Mouse (Mus musculus): ENCODE data around the gene Smtnl1.
"Not testable (repeated sequence)": the region's sequence is repeated elsewhere in the genome, so short reads cannot be mapped to it uniquely, and the experiment has no call there.

Smtnl1 gene

DNA sequence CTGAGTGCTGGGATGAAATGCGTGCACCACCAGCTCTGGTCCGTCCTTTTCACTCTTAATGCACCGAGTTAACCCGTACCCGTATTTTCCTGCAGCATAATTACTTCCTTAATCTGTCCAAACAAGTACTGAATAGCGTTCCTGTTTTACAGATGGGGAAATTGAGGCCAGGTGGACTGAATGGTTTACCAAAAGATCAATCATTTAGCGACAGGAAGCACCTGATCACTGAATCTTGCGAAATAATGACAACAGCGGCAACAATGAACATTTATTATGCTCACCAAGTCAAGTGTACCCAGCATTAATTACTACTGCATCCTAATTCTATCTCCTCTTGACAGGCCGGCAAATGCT, 16.1 kb upstream of the Smtnl1 start, which contains the start of gene Slc43a1:
Gene Slc43a1 (plus strand): TSS at position 258 of the 357 bp plus-strand sequence.
- peak; percentile 29 for DNase-seq (ENCODE audit: extremely low read depth, low read depth)

DNA sequence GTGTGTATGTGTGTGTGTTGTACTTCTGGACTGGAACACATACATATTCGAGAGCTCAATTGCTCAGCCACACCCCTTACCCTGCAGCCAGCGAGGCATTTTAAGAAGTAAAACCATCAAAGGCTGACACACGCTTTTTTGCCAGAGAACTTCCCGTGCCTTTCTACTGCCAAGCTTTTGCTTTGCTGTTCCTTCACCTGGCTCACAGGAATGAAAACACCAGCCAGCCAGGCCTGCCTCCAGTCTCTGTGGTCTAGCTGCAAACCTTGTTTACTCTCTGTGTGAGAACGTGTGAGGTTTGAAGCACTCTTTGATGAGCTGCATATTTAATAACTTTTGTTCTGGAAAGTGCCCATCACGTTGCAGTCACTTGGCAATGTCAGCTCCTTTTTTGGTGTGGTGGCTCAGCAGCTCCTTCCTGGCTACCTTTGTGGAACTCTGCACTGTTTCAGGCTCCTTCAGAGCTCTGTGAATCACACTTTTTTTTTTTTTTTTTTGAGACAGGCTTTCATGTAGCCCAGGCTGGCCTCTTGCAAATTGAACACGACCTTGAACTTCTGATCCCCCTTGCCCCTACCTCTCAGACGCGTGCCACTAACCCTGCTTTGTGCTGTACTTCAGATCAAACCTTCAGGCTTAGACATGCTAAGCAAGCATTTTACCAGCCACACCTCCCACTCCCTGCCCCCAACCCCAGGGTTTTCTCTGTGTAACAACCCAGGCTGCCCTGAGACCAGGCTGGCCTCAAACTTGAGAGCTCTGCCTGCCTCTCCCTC, 15.6 kb upstream of the Smtnl1 start:
- DNase-seq (ENCODE audit: extremely low read depth, low read depth): no peak

DNA sequence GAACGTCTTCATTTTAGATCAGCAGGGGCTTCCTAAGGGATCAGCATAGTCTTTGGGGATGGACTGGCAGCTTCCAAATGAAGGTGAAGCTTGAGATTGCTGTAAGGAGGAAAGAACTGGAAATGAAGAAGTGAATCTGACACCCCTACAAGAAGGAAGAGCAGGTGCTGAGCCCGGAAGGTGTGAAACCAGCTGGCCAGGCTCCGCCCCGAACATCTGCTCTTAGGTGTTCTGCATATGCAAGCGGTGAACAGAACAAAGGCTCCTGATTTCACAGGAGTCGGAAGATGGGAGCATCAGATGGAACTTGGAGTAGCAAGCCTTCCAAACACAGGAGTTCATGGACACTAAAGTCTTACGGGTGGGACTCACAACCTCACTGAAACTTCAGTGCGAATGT, 14.7 kb upstream of the Smtnl1 start:
- DNase-seq (ENCODE audit: extremely low read depth, low read depth): no peak

DNA sequence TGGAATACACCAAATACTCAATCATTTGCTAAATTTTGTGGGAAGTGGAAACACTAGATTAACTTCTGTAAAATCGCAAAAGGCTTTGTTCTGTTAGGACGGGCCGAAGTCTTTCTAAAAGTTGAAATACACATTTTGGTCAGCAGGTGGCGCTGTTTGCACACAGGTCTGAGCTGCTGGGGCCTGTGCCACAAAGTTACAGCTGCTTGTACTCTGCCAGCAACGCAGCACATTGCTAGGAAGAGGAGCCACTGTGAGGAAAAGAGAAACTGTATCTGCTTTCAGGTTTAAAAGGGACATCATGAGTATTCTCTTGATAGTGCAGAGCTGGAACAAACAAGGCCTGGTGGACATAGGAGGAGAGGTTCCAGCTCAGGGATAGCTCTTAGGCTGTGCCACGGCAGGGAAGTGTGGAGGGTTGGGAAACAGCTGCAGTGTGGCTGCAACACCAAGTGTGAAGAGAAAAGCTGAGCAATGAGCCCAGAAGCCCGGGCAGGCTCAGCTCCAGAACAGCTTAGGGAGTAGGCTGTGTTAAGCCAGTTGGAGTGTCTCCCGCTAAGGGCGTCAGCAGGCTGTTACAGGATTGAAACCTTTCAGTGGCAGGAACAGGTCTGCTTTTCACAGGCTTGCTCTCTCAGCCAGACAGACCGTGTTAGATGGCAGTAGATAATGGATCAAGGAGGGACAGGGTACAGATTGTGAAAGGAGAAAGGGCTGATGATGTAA, 9.4 kb upstream of the Smtnl1 start:
- DNase-seq (ENCODE audit: extremely low read depth, low read depth): peak; percentile 75

DNA sequence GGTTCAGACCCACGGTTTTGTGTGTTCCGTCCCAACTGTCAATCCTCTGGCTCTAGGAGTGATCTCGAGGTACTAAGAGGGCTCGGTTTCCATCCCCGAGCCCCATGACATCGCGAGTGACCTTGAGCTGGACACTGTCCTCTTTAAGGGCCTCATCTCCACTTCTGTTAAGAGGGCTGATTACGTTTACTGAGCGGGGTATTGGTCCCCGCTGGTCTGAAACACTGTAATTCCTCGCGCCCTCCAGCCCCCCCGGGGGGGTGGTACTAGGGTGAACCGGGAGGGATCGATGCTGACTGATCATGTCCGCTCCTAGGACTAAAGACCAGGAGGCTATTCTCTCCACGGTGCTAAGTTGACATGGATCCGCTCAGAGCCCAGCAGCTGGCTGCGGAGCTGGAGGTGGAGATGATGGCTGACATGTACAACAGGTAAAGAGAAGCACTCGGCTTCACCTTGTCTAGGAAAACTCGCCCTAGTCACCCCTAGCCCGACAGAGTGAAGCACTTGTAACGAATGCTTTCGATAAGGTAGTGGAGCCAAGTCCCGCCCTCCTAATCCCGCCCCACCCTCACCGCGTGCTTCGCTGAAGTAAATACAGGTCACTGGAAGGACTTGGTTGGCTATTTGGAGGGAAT, 5.0 kb upstream of the Smtnl1 start:
- DNase-seq (ENCODE audit: extremely low read depth, low read depth): peak; percentile 50

DNA sequence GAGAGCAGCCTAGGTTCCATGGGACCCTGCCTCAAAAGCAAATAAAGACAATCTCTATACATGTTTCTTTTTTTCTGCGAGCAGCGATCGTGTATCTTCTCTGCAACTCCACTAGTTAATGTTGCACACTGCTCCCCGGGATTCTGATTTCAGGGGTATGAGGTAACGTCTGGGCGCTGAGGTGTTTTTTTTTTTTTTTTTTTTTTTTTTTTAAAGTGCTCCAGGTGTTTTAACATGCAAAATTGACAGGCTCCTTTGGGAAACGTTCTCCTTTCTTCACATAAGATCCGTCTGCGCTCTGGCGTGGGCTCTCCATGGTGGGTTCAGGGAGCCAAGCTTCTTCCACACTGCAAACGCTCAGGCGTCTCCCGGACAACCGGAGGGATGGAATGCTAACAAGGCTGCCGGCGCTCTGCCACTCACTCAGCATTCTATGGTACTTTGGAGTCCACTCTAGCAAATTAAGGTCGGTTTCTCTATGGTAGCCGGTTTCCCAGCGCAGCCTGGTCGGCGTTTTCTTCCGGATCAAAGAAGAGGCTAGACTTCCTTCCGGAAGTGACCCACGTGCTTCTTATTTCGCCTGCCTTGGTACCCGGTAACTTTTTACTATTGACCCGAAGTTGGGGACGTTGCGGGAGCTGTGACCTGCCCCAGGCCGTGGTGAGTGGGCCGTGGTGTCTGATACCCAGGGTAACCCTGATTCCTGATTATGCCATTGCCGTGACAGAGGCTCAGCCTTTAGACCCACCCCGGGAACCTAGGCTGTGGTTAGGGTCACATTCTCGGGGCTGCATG, 4.2 kb upstream of the Smtnl1 start, which contains the start of gene Timm10:
Gene Timm10 (plus strand): TSS at position 510 of the 795 bp plus-strand sequence.
- DNase-seq (ENCODE audit: extremely low read depth, low read depth): peak; percentile 92

DNA sequence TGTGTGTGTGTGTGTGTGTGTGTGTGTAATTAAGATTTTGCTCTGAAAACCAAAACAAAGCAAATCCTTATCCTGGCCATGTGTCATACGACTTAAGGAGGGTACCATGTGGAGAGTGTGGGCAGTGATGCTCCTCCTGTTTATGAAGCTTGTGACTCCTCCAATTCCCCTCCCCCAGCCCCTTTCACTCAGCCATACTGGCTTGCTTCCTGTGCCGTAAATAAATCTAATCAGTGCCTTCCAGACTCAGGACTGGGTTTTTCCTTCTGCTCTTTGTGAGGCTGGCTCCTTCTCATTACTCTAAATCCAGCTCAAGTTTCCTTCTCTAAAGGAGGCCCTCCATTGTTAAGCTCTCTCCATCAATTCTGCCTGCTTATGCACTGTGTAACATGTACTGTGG, 785 bp upstream of the Smtnl1 start:
- DNase-seq (ENCODE audit: extremely low read depth, low read depth): no peak

DNA sequence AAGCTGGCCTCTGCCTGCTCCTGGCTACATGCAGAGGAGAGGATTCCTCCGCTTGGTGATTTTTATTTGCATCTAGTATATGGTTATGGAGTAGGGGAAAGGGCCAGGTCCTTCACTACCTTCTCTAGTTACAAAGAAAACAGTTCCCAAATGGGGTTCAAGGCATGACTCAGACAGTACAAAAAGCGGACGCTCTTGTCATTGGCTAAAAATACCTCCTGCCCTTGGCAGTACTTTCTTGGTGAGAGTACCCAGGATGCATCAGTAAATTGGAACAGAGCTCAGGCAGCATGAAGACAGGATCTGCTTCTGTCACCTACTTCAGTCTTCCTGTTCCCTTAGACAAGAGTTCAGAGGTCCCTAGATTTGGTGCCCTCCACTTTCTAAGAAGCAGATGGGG, 2.6 kb downstream of the Smtnl1 start:
- DNase-seq (ENCODE audit: extremely low read depth, low read depth): no peak

DNA sequence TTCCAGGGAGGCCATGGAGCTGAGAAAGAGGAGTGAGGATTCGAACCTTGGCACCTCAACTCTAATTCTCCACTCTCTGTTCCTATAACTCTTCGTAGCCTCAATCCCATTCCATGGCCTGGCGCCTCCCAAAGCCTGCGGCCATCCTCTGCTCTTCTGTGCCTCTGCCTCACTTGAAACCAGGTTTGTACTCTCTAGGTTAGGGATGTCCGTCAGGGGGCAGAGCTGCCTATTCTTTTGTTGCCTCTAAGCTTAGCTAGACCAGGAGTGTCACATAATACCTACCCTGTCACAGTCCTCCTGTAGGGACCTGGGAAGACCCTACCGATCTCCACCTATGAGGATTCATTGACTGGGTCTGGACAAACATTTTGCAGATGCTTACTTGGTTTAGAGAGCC, 9.8 kb downstream of the Smtnl1 start:
- DNase-seq (ENCODE audit: extremely low read depth, low read depth): no peak

DNA sequence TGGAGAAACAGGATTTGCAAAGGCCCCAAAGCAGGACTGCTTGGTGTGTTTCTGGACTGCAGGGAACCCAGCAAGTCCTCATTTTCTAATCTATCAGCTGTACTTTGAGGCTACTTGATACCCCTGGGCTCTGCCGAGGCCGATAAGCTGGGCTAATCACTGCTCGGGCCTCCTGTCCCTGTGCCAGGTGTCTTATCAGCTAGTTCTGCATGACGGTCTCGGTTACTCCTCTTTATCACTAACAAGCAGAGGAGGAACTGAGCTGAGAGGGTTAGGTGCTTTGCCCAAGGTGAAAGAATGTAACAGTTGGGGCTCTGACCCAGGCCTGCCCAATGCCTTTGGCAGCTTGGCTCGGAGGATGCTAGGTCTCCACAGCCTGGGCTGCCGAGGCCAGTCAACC, 10.6 kb downstream of the Smtnl1 start:
- peak; percentile 97 for DNase-seq (ENCODE audit: extremely low read depth, low read depth)

DNA sequence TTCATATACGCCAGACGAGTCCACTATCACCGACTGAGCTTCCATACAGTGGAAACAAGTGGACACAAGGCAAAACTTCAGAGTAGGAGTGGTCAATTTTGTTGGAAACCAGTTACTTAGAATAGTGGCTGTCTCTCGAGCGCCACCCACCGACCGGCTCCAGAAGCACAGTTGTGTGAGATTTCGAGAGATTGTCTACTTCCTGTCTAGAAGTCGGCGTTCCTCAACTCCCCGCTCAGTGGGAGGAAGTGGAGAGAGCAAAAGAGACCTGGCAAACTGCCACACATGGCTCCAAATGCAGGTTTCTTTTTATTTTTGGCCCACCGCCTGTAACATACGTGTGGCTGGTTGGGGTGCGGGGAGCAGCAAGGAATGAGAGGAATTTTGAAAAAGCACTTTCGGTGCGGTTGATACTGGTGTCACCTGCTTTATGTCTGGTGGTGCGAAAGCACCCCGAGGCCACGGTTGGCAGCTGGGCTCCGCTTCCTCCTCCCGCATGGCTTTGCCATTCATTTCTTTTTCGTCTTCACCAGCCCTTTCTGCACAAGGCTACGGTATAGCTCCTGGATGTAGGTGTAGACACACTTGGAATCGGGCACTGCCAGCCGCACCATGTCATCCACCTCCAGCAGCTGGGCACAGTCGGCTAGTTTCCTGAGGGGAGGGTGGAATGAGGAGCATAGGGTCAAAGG, 11.4 kb downstream of the Smtnl1 start:
- DNase-seq (ENCODE audit: extremely low read depth, low read depth): peak; percentile 92

DNA sequence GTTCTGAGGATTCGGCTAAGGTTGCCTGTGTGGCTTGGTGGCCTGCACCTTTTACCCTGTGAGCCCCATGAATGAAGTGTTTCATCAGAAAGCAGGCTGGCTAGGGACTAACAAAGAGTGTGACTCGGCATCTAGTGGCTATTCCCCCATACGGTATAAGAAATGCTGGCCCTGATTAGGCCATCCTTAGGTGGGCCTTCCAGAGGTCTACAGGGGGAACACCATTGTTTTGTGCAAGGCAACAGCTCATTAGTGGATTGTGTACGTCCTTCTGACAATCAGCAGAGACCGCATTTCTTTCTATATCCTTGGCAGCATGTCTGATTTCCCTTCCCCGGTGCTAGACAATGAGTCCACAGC, 11.9 kb downstream of the Smtnl1 start:
- no peak for DNase-seq (ENCODE audit: extremely low read depth, low read depth)

DNA sequence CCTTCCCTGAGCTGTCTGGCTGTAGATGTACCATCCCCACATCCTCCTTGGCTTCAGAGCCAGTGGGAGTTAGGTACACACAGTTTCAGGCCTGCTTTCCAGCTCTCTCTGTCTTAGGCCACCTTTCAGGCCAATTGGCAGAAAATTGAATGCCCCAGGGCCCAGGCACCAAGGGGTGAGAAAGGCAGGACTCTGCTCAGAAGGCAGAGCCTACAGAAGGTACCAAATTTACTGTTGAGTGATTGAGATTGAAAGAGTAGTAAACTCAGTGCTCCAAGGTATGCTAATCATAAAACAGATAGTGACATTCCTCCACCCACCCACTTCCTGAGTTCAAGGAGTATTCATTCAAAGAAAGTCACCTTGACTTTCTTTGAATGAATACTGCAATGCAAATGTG, 13.1 kb downstream of the Smtnl1 start:
- no peak for DNase-seq (ENCODE audit: extremely low read depth, low read depth)

DNA sequence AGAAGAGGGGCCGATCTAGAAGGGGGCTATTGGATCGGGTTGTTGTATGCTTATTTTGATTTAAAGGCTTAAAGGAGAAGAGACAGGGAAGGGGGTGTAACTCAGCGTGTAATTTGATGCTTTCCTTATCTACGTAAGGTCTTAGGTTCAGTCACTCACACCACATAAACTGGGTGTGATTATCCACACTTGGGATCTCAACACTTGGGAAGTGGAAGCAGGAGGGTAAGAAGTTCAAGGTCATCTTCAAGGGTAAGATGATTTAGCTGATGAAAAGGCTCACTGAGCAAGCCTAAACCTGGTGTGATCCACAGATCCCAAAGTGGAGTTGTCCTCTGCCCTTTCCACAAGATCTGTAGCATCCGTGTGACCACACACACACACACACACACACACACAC, 15.9 kb downstream of the Smtnl1 start:
- DNase-seq (ENCODE audit: extremely low read depth, low read depth): no peak

DNA sequence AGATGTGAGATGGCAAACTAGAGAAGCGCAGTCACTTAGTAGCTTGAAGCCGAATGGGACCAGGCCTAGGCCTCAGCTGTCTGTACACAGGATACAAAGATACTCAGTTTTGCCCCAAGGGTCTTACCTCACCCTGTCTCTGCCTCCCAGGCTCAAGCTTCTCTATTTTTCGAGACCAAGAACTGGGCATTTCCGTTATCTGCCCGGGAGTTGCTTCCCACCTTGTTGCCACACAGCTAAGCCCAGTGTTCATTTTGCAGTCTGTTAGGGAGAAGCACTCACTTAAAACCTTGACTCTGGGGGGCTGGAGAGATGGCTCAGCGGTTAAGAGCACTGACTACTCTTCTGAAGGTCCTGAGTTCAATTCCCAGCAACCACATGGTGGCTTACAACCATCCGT, 18.5 kb downstream of the Smtnl1 start:
- no peak for DNase-seq (ENCODE audit: extremely low read depth, low read depth)

DNA sequence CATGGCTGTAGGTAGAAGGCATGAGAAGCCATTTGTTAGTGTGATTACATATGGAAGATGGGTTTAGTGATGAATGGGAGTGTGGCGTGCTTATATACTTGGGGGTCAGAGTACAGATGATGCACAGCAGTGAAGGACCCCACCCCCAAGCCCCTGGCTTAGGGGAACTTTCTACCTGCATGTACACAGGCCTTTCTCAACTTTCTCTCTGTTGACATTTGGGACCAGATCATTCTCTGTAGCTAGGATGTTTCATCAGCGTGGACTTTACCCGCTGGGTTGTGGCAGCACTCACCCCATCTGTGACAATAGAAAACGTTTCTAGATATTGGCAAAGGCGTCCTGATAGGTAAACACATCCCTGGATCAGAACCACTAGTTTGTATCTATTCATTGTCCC, 21.2 kb downstream of the Smtnl1 start:
- DNase-seq (ENCODE audit: extremely low read depth, low read depth): not testable (repeated sequence)

DNA sequence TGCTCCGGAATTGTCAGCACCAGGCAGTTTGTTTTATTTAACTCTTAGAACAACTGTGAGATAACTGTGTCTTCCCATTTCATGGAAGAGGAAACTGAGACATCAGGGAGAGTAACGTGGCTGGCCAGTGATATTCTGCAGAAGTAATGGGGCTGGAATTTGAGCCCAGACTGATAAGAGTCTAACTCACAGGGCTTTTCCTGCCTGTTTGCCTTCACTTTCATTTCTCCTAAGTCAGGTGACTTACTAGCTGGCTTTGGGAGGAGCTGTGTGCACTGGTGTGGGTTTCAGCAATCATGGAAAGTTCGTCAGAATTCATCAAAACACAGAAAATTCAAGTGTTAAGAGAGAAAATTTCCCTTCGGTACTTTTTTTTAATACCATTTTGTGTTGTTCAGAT, 22.1 kb downstream of the Smtnl1 start:
- DNase-seq (ENCODE audit: extremely low read depth, low read depth): no peak

DNA sequence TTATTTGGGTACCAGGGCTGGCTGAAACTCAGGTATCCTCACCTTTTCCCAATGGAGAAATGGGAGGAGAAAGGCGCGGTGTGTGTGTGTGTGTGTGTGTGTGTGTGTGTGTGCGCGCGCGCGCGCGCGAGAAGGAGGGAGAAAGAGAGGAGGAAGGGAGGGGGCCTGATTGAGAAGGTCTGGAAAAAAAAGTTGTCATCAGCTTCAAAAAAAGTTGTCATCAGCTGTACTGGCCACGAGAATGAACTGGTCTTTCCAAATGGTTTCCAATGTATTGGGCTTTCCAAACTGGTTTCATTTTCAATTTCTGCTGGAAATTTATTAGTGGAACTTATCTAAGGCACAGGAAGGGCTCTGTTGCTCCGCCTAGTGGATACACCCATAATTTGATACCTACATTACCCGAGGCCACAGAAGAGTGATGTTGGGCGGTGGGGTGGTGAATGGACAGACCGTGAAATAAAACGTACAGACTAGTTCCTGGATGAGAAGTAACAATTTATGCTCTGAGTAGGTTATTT, 23.4 kb downstream of the Smtnl1 start:
- DNase-seq (ENCODE audit: extremely low read depth, low read depth): peak; percentile 79

DNA sequence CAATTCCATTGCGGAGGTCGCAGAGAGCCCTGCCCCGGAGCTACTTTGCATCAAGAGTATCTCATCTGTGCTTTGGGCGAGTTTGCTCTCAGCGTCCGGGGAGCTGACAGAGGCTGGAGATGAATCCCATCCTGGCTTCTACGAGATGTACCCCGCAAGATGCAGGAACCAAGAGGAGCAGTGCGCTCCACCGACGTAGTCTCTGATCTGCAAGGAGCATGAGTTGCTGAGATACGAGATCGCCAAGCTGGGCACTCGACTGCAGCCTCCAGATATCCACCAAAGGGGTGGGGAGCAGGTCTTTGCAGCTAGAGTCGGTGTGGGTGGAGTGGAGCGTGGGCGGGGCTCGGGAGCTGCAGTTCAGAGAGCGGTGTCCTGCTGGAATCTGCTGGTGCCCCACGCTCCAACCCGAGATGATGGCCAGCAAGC, 23.9 kb downstream of the Smtnl1 start, which contains the start of gene Ube2l6:
Gene Ube2l6 (plus strand): TSS at position 336 of the 429 bp plus-strand sequence.
- DNase-seq (ENCODE audit: extremely low read depth, low read depth): peak; percentile 79

DNA sequence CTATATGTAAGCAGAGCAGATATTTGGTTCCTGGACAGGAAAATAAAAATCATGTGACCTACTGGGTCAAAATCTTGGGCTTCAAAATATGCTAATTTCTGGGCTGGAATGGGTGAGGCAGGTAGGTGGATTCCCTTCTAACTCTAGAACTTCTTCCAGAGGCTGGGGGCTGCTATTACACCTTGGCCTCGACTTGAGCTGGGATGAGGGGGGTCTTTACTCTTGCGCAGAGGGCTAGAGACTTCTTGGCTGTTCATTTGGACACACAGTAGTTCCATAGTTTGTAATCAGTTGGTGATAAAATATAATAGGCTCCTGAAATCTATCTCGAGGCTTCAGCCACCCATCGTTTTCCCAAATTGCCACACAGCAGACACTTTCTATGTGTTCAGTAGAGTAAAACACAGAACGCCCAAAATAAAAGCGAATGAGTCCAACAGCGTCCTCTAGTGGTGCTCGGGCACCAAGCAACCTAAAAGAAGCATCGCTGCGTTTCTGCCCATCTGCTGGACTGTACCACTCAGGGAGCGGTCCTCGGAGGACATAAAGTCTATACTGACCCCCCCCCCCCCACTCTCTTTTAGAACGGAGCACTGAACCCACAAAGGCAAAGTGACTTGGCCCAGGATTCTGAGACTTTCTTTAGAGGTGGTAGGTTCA, 24.5 kb downstream of the Smtnl1 start:
- peak; percentile 82 for DNase-seq (ENCODE audit: extremely low read depth, low read depth)

Measured in MEL-GATA-1-ER (cell line).